In genomic region chr13:111228768-111229167, GRCm38 (mm10) we compare ENCODE assay signal across 38 mouse cellular contexts. TPM values are rescaled to one million over a fixed set of nuclear protein-coding genes. Genes with fewer than 3 reads are reported as not detected.
DNase-seq lines count a peak whose midpoint lies in the region; ATAC-seq lines count a peak whose summit lies in the region.
"Had no signal": no experiment of that assay in that cellular context is flagged by ENCODE, and none has a peak within 500 bp of the region (broad histone marks: within the 10 kb centered on the region; RNA-seq: fewer than 3 reads in every experiment).

No protein-coding gene starts in this region.

- WGBS in forebrain, embryonic 10.5 days = 43% methylated on average over 5 of the region's 5 CpGs
- 37% methylated on average over 5 of the region's 5 CpGs for WGBS in forebrain, embryonic 16.5 days
- 15% methylated on average over 5 of the region's 5 CpGs for WGBS in embryonic facial prominence, embryonic 12.5 days
- 22% methylated on average over 5 of the region's 5 CpGs for WGBS in limb, embryonic 10.5 days
- 13% methylated on average over 5 of the region's 5 CpGs for WGBS in limb, embryonic 15.5 days
- WGBS in heart, embryonic 11.5 days (ENCODE audit: insufficient replicate concordance) = 54% methylated on average over 5 of the region's 5 CpGs

- H3K4me1 ChIP-seq in forebrain, embryonic 10.5 days = peaks cover 7% of the 10 kb centered on the region
- peaks cover 6% of the 10 kb centered on the region; the same call in 1 of the 2 replicates for H3K4me1 ChIP-seq in forebrain, embryonic 16.5 days (replicated peaks; ENCODE audit: control insufficient read depth, insufficient read depth, low read length)
- peaks cover 24% of the 10 kb centered on the region for H3K4me1 ChIP-seq in embryonic facial prominence, embryonic 12.5 days
- peaks cover 10% of the 10 kb centered on the region for H3K4me1 ChIP-seq in limb, embryonic 10.5 days
- H3K4me1 ChIP-seq in limb, embryonic 15.5 days = peaks cover 11% of the 10 kb centered on the region; the same call in 1 of the 2 replicates
- H3K4me1 ChIP-seq in heart, embryonic 11.5 days (ENCODE audit: control insufficient read depth, insufficient read depth, low read length) = peaks cover 5% of the 10 kb centered on the region; the same call in 1 of the 2 replicates
- H3K4me1 ChIP-seq: neural tube, embryonic 13.5 days had no signal

- H3K4me2 ChIP-seq in forebrain, embryonic 16.5 days (ENCODE audit: low read length) = no peak overlapping the region
- H3K4me2 ChIP-seq in embryonic facial prominence, embryonic 12.5 days (replicated peaks) = 0 out of 2 replicates have a peak overlapping the region, but pooled peaks have one; percentile 3
- no peak overlapping the region for H3K4me2 ChIP-seq in limb, embryonic 15.5 days
- no peak overlapping the region for H3K4me2 ChIP-seq in heart, embryonic 11.5 days
- H3K4me2 ChIP-seq: forebrain, embryonic 13.5 days; heart, embryonic 13.5 days; hindbrain, embryonic 14.5 days; liver, embryonic 12.5 days; midbrain, embryonic 12.5 days; neural tube, embryonic 13.5 days had no signal

- DNase-seq in forebrain, embryonic 10.5 days (ENCODE audit: extremely low spot score, low spot score) = no peak
- DNase-seq in limb, embryonic 10.5 days (ENCODE audit: low spot score) = no peak
- no peak for DNase-seq in adrenal gland, postnatal 14 days
- DNase-seq: adrenal gland, postnatal 10 days; cerebellum, adult 11 months; cerebellum, adult 9-11 months; gastrocnemius, postnatal 25 days; heart, adult 2 months; heart, postnatal 10 days; kidney, adult 9 months; kidney, postnatal 10 days; lung, adult 18-20 months; lung, postnatal 14 days; right cerebral cortex, postnatal 4 days; thymus, adult 18-20 months; thymus, postnatal 36 days had no signal

- no peaks in the 10 kb centered on the region for H3K27me3 ChIP-seq in forebrain, embryonic 10.5 days (ENCODE audit: poor library complexity, severe bottlenecking)
- no peaks in the 10 kb centered on the region for H3K27me3 ChIP-seq in forebrain, embryonic 16.5 days (replicated peaks; ENCODE audit: control insufficient read depth, insufficient read depth, low read length)
- H3K27me3 ChIP-seq in embryonic facial prominence, embryonic 12.5 days = no peaks in the 10 kb centered on the region
- H3K27me3 ChIP-seq in limb, embryonic 10.5 days (ENCODE audit: low read depth, poor library complexity, severe bottlenecking) = no peaks in the 10 kb centered on the region
- H3K27me3 ChIP-seq in limb, embryonic 15.5 days = no peaks in the 10 kb centered on the region
- no peaks in the 10 kb centered on the region for H3K27me3 ChIP-seq in heart, embryonic 11.5 days (ENCODE audit: control insufficient read depth, insufficient read depth, low read length)
- H3K27me3 ChIP-seq: forebrain, embryonic 13.5 days; heart, embryonic 13.5 days; midbrain, embryonic 12.5 days; neural tube, embryonic 13.5 days; Patski had no signal

- H3K4me3 ChIP-seq in forebrain, embryonic 10.5 days = no peak overlapping the region
- H3K4me3 ChIP-seq in forebrain, embryonic 16.5 days (replicated peaks; ENCODE audit: low read length) = no peak overlapping the region
- no peak overlapping the region for H3K4me3 ChIP-seq in embryonic facial prominence, embryonic 12.5 days
- no peak overlapping the region for H3K4me3 ChIP-seq in limb, embryonic 10.5 days
- H3K4me3 ChIP-seq in limb, embryonic 15.5 days = no peak overlapping the region
- H3K4me3 ChIP-seq in heart, embryonic 11.5 days (ENCODE audit: low read depth, low read length) = no peak overlapping the region
- H3K4me3 ChIP-seq: forebrain, embryonic 13.5 days; heart, adult 2 months; heart, embryonic 13.5 days; liver, embryonic 12.5 days; midbrain, embryonic 12.5 days; neural tube, embryonic 13.5 days had no signal

- H3K27ac ChIP-seq in forebrain, embryonic 10.5 days = 0 out of 2 replicates have a peak overlapping the region, but pooled peaks have one; percentile 25
- H3K27ac ChIP-seq in forebrain, embryonic 16.5 days (ENCODE audit: low read length) = no peak overlapping the region
- H3K27ac ChIP-seq in embryonic facial prominence, embryonic 12.5 days = peak overlapping the region; percentile 78
- H3K27ac ChIP-seq in limb, embryonic 10.5 days = peak overlapping the region; percentile 58; the same call in 1 of the 2 replicates
- peak overlapping the region; percentile 39; the same call in 1 of the 2 replicates for H3K27ac ChIP-seq in limb, embryonic 15.5 days
- no peak overlapping the region for H3K27ac ChIP-seq in heart, embryonic 11.5 days (ENCODE audit: low read depth, low read length)
- H3K27ac ChIP-seq: forebrain, embryonic 13.5 days; heart, adult 2 months; heart, embryonic 13.5 days; hindbrain, embryonic 14.5 days; liver, embryonic 12.5 days; midbrain, embryonic 12.5 days; neural tube, embryonic 13.5 days; stomach, postnatal 0 days had no signal

- no peaks in the 10 kb centered on the region for H3K9me3 ChIP-seq in forebrain, embryonic 10.5 days
- no peaks in the 10 kb centered on the region for H3K9me3 ChIP-seq in forebrain, embryonic 16.5 days (ENCODE audit: control insufficient read depth, low read length)
- H3K9me3 ChIP-seq in embryonic facial prominence, embryonic 12.5 days = no peaks in the 10 kb centered on the region
- H3K9me3 ChIP-seq in limb, embryonic 10.5 days (replicated peaks) = no peaks in the 10 kb centered on the region
- H3K9me3 ChIP-seq in limb, embryonic 15.5 days = no peaks in the 10 kb centered on the region
- H3K9me3 ChIP-seq in heart, embryonic 11.5 days (replicated peaks; ENCODE audit: control insufficient read depth, low read length) = no peaks in the 10 kb centered on the region
- H3K9me3 ChIP-seq: forebrain, embryonic 13.5 days; G1E; heart, embryonic 13.5 days; liver, embryonic 12.5 days; midbrain, embryonic 12.5 days; neural tube, embryonic 13.5 days had no signal

- ATAC-seq in forebrain, embryonic 16.5 days = no peak
- no peak for ATAC-seq in embryonic facial prominence, embryonic 12.5 days (ENCODE audit: insufficient number of reproducible peaks, insufficient read depth, low FRiP score, low TSS enrichment)
- no peak; the same call in 1 of the 2 replicates for ATAC-seq in limb, embryonic 15.5 days (ENCODE audit: insufficient number of reproducible peaks, low FRiP score, low TSS enrichment, low read depth)
- ATAC-seq in heart, embryonic 11.5 days (replicated peaks; ENCODE audit: insufficient number of reproducible peaks, low FRiP score, low TSS enrichment) = no peak
- ATAC-seq: forebrain, embryonic 13.5 days; intestine, postnatal 0 days; liver, embryonic 12.5 days; Patski had no signal

- no peaks in the 10 kb centered on the region for H3K36me3 ChIP-seq in forebrain, embryonic 10.5 days (replicated peaks)
- no peaks in the 10 kb centered on the region for H3K36me3 ChIP-seq in forebrain, embryonic 16.5 days (ENCODE audit: control insufficient read depth, insufficient read depth)
- H3K36me3 ChIP-seq in embryonic facial prominence, embryonic 12.5 days = no peaks in the 10 kb centered on the region
- no peaks in the 10 kb centered on the region for H3K36me3 ChIP-seq in limb, embryonic 10.5 days
- H3K36me3 ChIP-seq in limb, embryonic 15.5 days = no peaks in the 10 kb centered on the region
- no peaks in the 10 kb centered on the region for H3K36me3 ChIP-seq in heart, embryonic 11.5 days (ENCODE audit: control insufficient read depth, insufficient read depth, low read length)
- H3K36me3 ChIP-seq: G1E; heart, embryonic 13.5 days; liver, embryonic 12.5 days; midbrain, embryonic 12.5 days; neural tube, embryonic 13.5 days had no signal

- H3K9ac ChIP-seq in forebrain, embryonic 16.5 days (replicated peaks; ENCODE audit: low read depth, low read length) = no peak overlapping the region
- no peak overlapping the region for H3K9ac ChIP-seq in embryonic facial prominence, embryonic 12.5 days
- H3K9ac ChIP-seq in limb, embryonic 15.5 days = no peak overlapping the region
- H3K9ac ChIP-seq in heart, embryonic 11.5 days (ENCODE audit: low read depth, low read length) = no peak overlapping the region
- H3K9ac ChIP-seq: forebrain, embryonic 13.5 days; heart, embryonic 13.5 days; hindbrain, embryonic 14.5 days; liver, embryonic 12.5 days; midbrain, embryonic 12.5 days; neural tube, embryonic 13.5 days had no signal

RNA-seq across cellular contexts. Expression of gene Actbl2, which starts 26.0 kb away (rescaled TPM):
- not detected in 2 replicates for polyA plus RNA-seq in forebrain, embryonic 10.5 days (2016; fragmentation: Nextera tagmentation; extraction: Ambion mirVana)
- polyA plus RNA-seq in forebrain, embryonic 16.5 days (2015; fragmentation: Nextera tagmentation; extraction: Ambion mirVana) = not detected in 2 replicates
- 0.05 TPM in 1 of 2 replicates, not detected in the other for polyA plus RNA-seq in embryonic facial prominence, embryonic 12.5 days (2016; fragmentation: Nextera tagmentation; extraction: Ambion mirVana)
- not detected in 2 replicates for polyA plus RNA-seq in limb, embryonic 10.5 days (2016; fragmentation: Nextera tagmentation; extraction: Ambion mirVana)
- not detected in 2 replicates for polyA plus RNA-seq in limb, embryonic 15.5 days (2015; fragmentation: Nextera tagmentation; extraction: Ambion mirVana)
- polyA plus RNA-seq in heart, embryonic 11.5 days (2014; fragmentation: Nextera tagmentation; extraction: Ambion mirVana) = not detected in 2 replicates
- not detected in 2 replicates for total RNA-seq in adrenal gland, postnatal 14 days (2021)
- total RNA-seq: adrenal gland, postnatal 10 days; gastrocnemius, adult 18-20 months; gastrocnemius, postnatal 25 days; heart, adult 2 months; heart, postnatal 10 days; hematopoietic stem cell, adult 5-6 weeks; layer of hippocampus, postnatal 10 days; left cerebral cortex, adult 18-20 months; left cerebral cortex, postnatal 14 days; megakaryocyte, adult 5-6 weeks had no signal
- polyA plus RNA-seq: forebrain, embryonic 13.5 days; G1E; heart, adult 2 months; heart, embryonic 13.5 days; intestine, postnatal 0 days; large intestine, adult 2 months; liver, embryonic 12.5 days; midbrain, embryonic 12.5 days; neural tube, embryonic 13.5 days; Patski; spleen, adult 2 months; stomach, postnatal 0 days had no signal

Comparison
In these comparisons a context has a peak if more than half of its experiments do, and no peak if none do; other contexts are left out.
1. H3K27ac ChIP-seq: peak in forebrain, embryonic 10.5 days (single experiment), embryonic facial prominence, embryonic 12.5 days (single experiment), limb, embryonic 10.5 days (single experiment) and limb, embryonic 15.5 days (single experiment); none in forebrain, embryonic 16.5 days (single experiment) and heart, embryonic 11.5 days (single experiment).